Mouse (Mus musculus) stomach, embryonic 14.5 days (tissue): ENCODE measurements around the gene Plekhg3. TPM values are rescaled to one million over a fixed set of nuclear protein-coding genes. Genes with fewer than 3 reads are reported as not detected.
A peak's percentile ranks its signal among the peaks of the same experiment; 100 is the strongest.

Experiments
- ATAC-seq: fragments of 200-750 bp; cut with Nextera tagmentation; 2 replicates; pipeline ENCODE4 v1.8.0; 2017; ENCODE audit warnings: low read depth, moderate TSS enrichment; ENCODE audit not compliant: insufficient number of reproducible peaks, insufficient read depth, low FRiP score
- H3K27ac ChIP-seq: fragments of 300-500 bp; sonication (generic); 2 replicates; pipeline ENCODE4 v1.5.1; 2014; ENCODE audit warnings: mild to moderate bottlenecking, low read length, moderate library complexity, mixed read lengths
- H3K27me3 ChIP-seq: fragments of 300-500 bp; sonication (generic); 2 replicates; pipeline ENCODE4 v1.6.1; 2014; ENCODE audit warnings: low read length, control low read depth, mixed read lengths; ENCODE audit not compliant: control insufficient read depth, insufficient read depth
- H3K36me3 ChIP-seq: fragments of 300-500 bp; sonication (generic); 2 replicates; pipeline ENCODE4 v1.6.1; 2014; ENCODE audit warnings: mild to moderate bottlenecking, control low read depth, low read length, moderate library complexity, mixed read lengths; ENCODE audit not compliant: control insufficient read depth, insufficient read depth
- H3K4me1 ChIP-seq: fragments of 300-500 bp; sonication (generic); 2 replicates; pipeline ENCODE4 v1.6.1; 2014; ENCODE audit warnings: low read length, control low read depth, mixed read lengths; ENCODE audit not compliant: control insufficient read depth, insufficient read depth
- H3K4me2 ChIP-seq: fragments of 300-500 bp; sonication (generic); replicated peaks from 2 replicates; pipeline ENCODE4 v1.6.1; 2014; ENCODE audit warnings: low read depth, low read length, control low read depth
- H3K4me3 ChIP-seq: fragments of 300-500 bp; sonication (generic); 2 replicates; pipeline ENCODE4 v1.5.1; 2014; ENCODE audit warnings: low read depth, low read length, control low read depth
- H3K9ac ChIP-seq: fragments of 300-500 bp; sonication (generic); replicated peaks from 2 replicates; pipeline ENCODE4 v1.6.1; 2014; ENCODE audit warnings: low read depth, mild to moderate bottlenecking, control low read depth, low read length, moderate library complexity, mixed read lengths
- H3K9me3 ChIP-seq: fragments of 300-500 bp; sonication (generic); 2 replicates; pipeline ENCODE4 v1.6.1; 2016; ENCODE audit warnings: low read depth, low read length, control low read depth; ENCODE audit not compliant: control insufficient read depth
- WGBS: fragments of 180-500 bp; shearing (Covaris S2); extraction: QIAGEN DNeasy Blood & Tissue Kit; methylation state at CpG from one replicate; pipeline ENCODE4 v1.1.7; 2014; 5-methylcytosine and 5-hydroxymethylcytosine counted together
- polyA plus RNA-seq: library from polyadenylated mRNA; unstranded; fragments of >200 nt; fragmentation: Nextera tagmentation; extraction: Ambion mirVana; gene quantifications from 2 replicates; pipeline ENCODE4 v1.2.1, GENCODE M21; 2014

Plekhg3 gene
- polyA plus RNA-seq, 1 experiment from 2014 or later: 13.8 TPM

DNA sequence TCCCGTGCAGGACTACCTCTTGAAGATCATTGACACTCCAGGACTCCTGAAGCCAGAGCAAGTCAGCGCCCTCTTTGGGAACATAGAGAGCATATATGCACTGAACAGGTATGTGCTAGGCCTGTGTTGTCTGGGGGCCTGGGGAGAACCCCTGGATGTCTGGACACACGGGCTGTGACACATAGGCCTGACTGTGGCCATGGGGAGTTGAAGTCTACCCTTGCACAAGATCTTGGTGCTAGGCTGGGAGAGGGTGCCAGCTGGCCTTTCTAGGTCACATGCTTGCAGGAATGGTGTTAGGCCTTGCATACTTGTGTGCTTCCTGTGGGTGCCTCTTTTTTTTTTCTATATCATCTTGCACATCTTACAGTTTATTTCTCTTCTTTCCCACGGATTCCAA lies 31.5 kb downstream of the Plekhg3 start:
- Histone ChIP-seq H3K9ac (no peak overlapping the region), H3K4me3 (no peak overlapping the region), H3K27me3 (no peaks in the 10 kb centered on the region), H3K4me1 (0 out of 2 replicates have a peak, but pooled peaks cover 3% of the 10 kb centered on the region), H3K4me2 (no peak overlapping the region), H3K27ac (no peak overlapping the region), H3K9me3 (no peaks in the 10 kb centered on the region), H3K36me3 (peaks cover 31% of the 10 kb centered on the region)
- WGBS: 82% methylated on average over 4 of the region's 4 CpGs
- ATAC-seq: no peak

GRCm38 (mm10) chr12:76566284-76566683 lies 35.6 kb downstream of the Plekhg3 start:
- Histone ChIP-seq H3K36me3 (peaks cover 35% of the 10 kb centered on the region), H3K4me2 (no peak overlapping the region), H3K4me3 (no peak overlapping the region), H3K9ac (no peak overlapping the region), H3K27me3 (no peaks in the 10 kb centered on the region), H3K9me3 (no peaks in the 10 kb centered on the region), H3K4me1 (peaks cover 3% of the 10 kb centered on the region; the same call in 1 of the 2 replicates), H3K27ac (no peak overlapping the region)
- no peak for ATAC-seq
- 88% methylated on average over 10 of the region's 10 CpGs for WGBS

GRCm38 (mm10) chr12:76570221-76570940 lies 39.7 kb downstream of the Plekhg3 start:
- H3K4me2 ChIP-seq: no peak overlapping the region
- peaks cover 3% of the 10 kb centered on the region; the same call in 1 of the 2 replicates for H3K4me1 ChIP-seq
- peaks cover 37% of the 10 kb centered on the region for H3K36me3 ChIP-seq
- no peak overlapping the region for H3K27ac ChIP-seq
- no peaks in the 10 kb centered on the region for H3K9me3 ChIP-seq
- no peak overlapping the region for H3K4me3 ChIP-seq
- no peak overlapping the region for H3K9ac ChIP-seq
- ATAC-seq: no peak
- H3K27me3 ChIP-seq: no peaks in the 10 kb centered on the region
- 61% methylated on average over 9 of the region's 9 CpGs for WGBS

GRCm38 (mm10) chr12:76571266-76571665 lies 40.6 kb downstream of the Plekhg3 start:
- Histone ChIP-seq H3K36me3 (peaks cover 37% of the 10 kb centered on the region), H3K4me3 (no peak overlapping the region), H3K4me1 (peaks cover 3% of the 10 kb centered on the region; the same call in 1 of the 2 replicates), H3K9me3 (no peaks in the 10 kb centered on the region), H3K4me2 (no peak overlapping the region), H3K27ac (no peak overlapping the region), H3K27me3 (no peaks in the 10 kb centered on the region), H3K9ac (no peak overlapping the region)
- ATAC-seq: no peak
- WGBS: 84% methylated on average over 10 of the region's 10 CpGs

- peaks cover 40% of the 10 kb centered on the region for H3K36me3 ChIP-seq
- H3K27me3 ChIP-seq: no peaks in the 10 kb centered on the region
- H3K4me3 ChIP-seq: no peak overlapping the region
- 81% methylated on average over 26 of the region's 27 CpGs for WGBS
- peak; percentile 26; the same call in 1 of the 2 replicates for ATAC-seq
- no peaks in the 10 kb centered on the region for H3K9me3 ChIP-seq
- no peak overlapping the region for H3K9ac ChIP-seq
- H3K4me1 ChIP-seq: peaks cover 3% of the 10 kb centered on the region; the same call in 1 of the 2 replicates
- H3K4me2 ChIP-seq: no peak overlapping the region
- no peak overlapping the region for H3K27ac ChIP-seq
These were observed 41.9 kb downstream of the Plekhg3 start for GRCm38 (mm10) chr12:76572261-76573251.

- Histone ChIP-seq H3K9ac (no peak overlapping the region), H3K27ac (no peak overlapping the region), H3K4me1 (peaks cover 3% of the 10 kb centered on the region; the same call in 1 of the 2 replicates), H3K9me3 (no peaks in the 10 kb centered on the region), H3K4me3 (no peak overlapping the region), H3K36me3 (peaks cover 44% of the 10 kb centered on the region), H3K4me2 (no peak overlapping the region), H3K27me3 (no peaks in the 10 kb centered on the region)
- WGBS: 94% methylated on average over 6 of the region's 6 CpGs
- no peak for ATAC-seq
These were observed 42.7 kb downstream of the Plekhg3 start for GRCm38 (mm10) chr12:76573381-76573780.

GRCm38 (mm10) chr12:76574815-76575214 lies 44.1 kb downstream of the Plekhg3 start:
- Histone ChIP-seq H3K4me2 (no peak overlapping the region), H3K9me3 (no peaks in the 10 kb centered on the region), H3K4me1 (peaks cover 3% of the 10 kb centered on the region; the same call in 1 of the 2 replicates), H3K9ac (no peak overlapping the region), H3K27ac (no peak overlapping the region), H3K36me3 (peaks cover 41% of the 10 kb centered on the region), H3K27me3 (no peaks in the 10 kb centered on the region), H3K4me3 (no peak overlapping the region)
- no peak for ATAC-seq
- WGBS: 94% methylated on average over 6 of the region's 6 CpGs

- H3K4me1 ChIP-seq: no peaks in the 10 kb centered on the region
- H3K36me3 ChIP-seq: peaks cover 43% of the 10 kb centered on the region
These were observed 45.4 kb downstream of the Plekhg3 start for GRCm38 (mm10) chr12:76576061-76576460.

More at GRCm38 (mm10) chr12:76576061-76576460, 45.4 kb downstream of the Plekhg3 start:
- Histone ChIP-seq H3K4me3 (no peak overlapping the region), H3K9me3 (no peaks in the 10 kb centered on the region), H3K9ac (no peak overlapping the region), H3K27ac (no peak overlapping the region), H3K4me2 (no peak overlapping the region), H3K27me3 (no peaks in the 10 kb centered on the region)
- ATAC-seq: no peak
- 90% methylated on average over 9 of the region's 9 CpGs for WGBS
